Mouse (Mus musculus) heart, postnatal 36 days (tissue): Measurements from ENCODE around the gene Slit3. TPM values are rescaled to one million over a fixed set of nuclear protein-coding genes. Genes with fewer than 3 reads are reported as not detected.

ENCODE experiments used
- microRNA-seq, 2 experiments: library from miRNA; unstranded; fragments of <30 nt; microRNA quantifications; one replicate each; pipeline ENCODE4 v1.2.0; 2021; ENCODE audit warnings: borderline number of aligned reads in 2 of 2
- total RNA-seq, 2 experiments: library from RNA; stranded (reverse); gene quantifications; 2 replicates each; pipeline ENCODE4 v1.2.3; 2021

The Slit3 gene
- total RNA-seq, 2 experiments from 2014 or later = 12.0 to 13.1 TPM

Small RNA genes lying within 50 kb of the gene (microRNA-seq; reads per million reads assigned to microRNA genes)
- gene Mir218-2 = 4.3 to 22.2 reads per million in 2 experiments
